9 mouse cellular contexts compared by ENCODE assay signal in genomic region chr11:80522852-80523251, GRCm38 (mm10). TPM values are rescaled to one million over a fixed set of nuclear protein-coding genes. Genes with fewer than 3 reads are reported as not detected.
DNase-seq lines count a peak whose midpoint lies in the region; ATAC-seq and TF ChIP-seq lines count a peak whose summit lies in the region.
"Had no signal": no experiment of that assay in that cellular context is flagged by ENCODE, and none has a peak within 500 bp of the region (broad histone marks: within the 10 kb centered on the region; RNA-seq: fewer than 3 reads in every experiment).

No protein-coding gene starts in this region.

- peak overlapping the region; percentile 6; the same call in 1 of the 2 replicates for H3K27ac ChIP-seq in kidney, adult 2 months (ENCODE audit: insufficient read depth, low read depth, low read length)
- H3K27ac ChIP-seq in CH12.LX (ENCODE audit: insufficient read depth, low read depth), result no peak overlapping the region
- H3K27ac ChIP-seq in heart, embryonic 13.5 days (replicated peaks), result peak overlapping the region; percentile 62

- peak; percentile 32 for DNase-seq in kidney, adult 2 months
- no peak for DNase-seq in kidney, postnatal 4 days
- no peak for DNase-seq in CH12.LX (ENCODE audit: extremely low read depth)
- peak; percentile 18 for DNase-seq in lung, postnatal 25 days (ENCODE audit: low spot score)
- DNase-seq in right cerebral cortex, postnatal 4 days, result no peak
- DNase-seq in right cerebral cortex, postnatal 25 days, result no peak
- no peak for DNase-seq in urinary bladder, adult 18-20 months (ENCODE audit: low spot score in 2 of 2)
- DNase-seq: midbrain, embryonic 14.5 days had no signal

- no peak overlapping the region for H3K4me2 ChIP-seq in CH12.LX (ENCODE audit: insufficient read depth, low read depth, poor library complexity, severe bottlenecking)
- no peak overlapping the region for H3K4me2 ChIP-seq in heart, embryonic 13.5 days

- no peak for TF ChIP-seq RAD21 in CH12.LX (IDR thresholded peaks at IDR 0.05; ENCODE audit: low read depth, low read length)

- TF ChIP-seq EP300 in CH12.LX (IDR thresholded peaks at IDR 0.05; ENCODE audit: low read length), result no peak

- no peak overlapping the region for H3K4me3 ChIP-seq in kidney, adult 2 months (ENCODE audit: insufficient read depth, low read depth, low read length)
- H3K4me3 ChIP-seq in CH12.LX (replicated peaks in 1 of 3; ENCODE audit: low read depth in 2 of 3, low read length in 2 of 3, poor library complexity in 1 of 3), result no peak overlapping the region
- H3K4me3 ChIP-seq in heart, embryonic 13.5 days, result no peak overlapping the region

- H3K9me3 ChIP-seq in CH12.LX (replicated peaks; ENCODE audit: low read length), result peaks cover 2% of the 10 kb centered on the region
- no peaks in the 10 kb centered on the region for H3K9me3 ChIP-seq in heart, embryonic 13.5 days

- 20% methylated on average over 2 of the region's 2 CpGs for WGBS in kidney, adult 2 months
- WGBS in heart, embryonic 13.5 days, result 21% methylated on average over 2 of the region's 2 CpGs

- no peaks in the 10 kb centered on the region for H3K27me3 ChIP-seq in kidney, adult 2 months (replicated peaks; ENCODE audit: control insufficient read depth, insufficient read depth, low read length)
- H3K27me3 ChIP-seq in CH12.LX (replicated peaks), result no peaks in the 10 kb centered on the region
- no peaks in the 10 kb centered on the region for H3K27me3 ChIP-seq in heart, embryonic 13.5 days (replicated peaks)

- H3K4me1 ChIP-seq in kidney, adult 2 months (ENCODE audit: control insufficient read depth, insufficient read depth, low read length), result 0 out of 2 replicates have a peak, but pooled peaks cover 5% of the 10 kb centered on the region
- H3K4me1 ChIP-seq in CH12.LX (ENCODE audit: control insufficient read depth in 1 of 2, insufficient read depth in 2 of 2), result peaks cover 7 to 17% of the 10 kb centered on the region in 2 experiments
- H3K4me1 ChIP-seq in heart, embryonic 13.5 days, result peaks cover 27% of the 10 kb centered on the region

- TF ChIP-seq CTCF in kidney, adult 2 months (conservative IDR thresholded peaks at IDR 0.05; ENCODE audit: insufficient read depth, insufficient read length, low read depth, low read length), result no peak
- TF ChIP-seq CTCF in CH12.LX (conservative IDR thresholded peaks at IDR 0.05 in 1 of 2, IDR thresholded peaks at IDR 0.05 in 1 of 2; ENCODE audit: low read depth in 2 of 2, low read length in 2 of 2), result no peak

- dilution Hi-C loops in CH12.LX (cut with MboI; ENCODE audit: extremely low pct_ligation_motif_present, extremely low pct_unique_long_range_greater_than_20kb, low sequenced_read_pairs), result no loop called here

- no peaks in the 10 kb centered on the region for H3K36me3 ChIP-seq in kidney, adult 2 months (ENCODE audit: control insufficient read depth, insufficient read depth, low read length)
- H3K36me3 ChIP-seq in CH12.LX (replicated peaks in 1 of 2; ENCODE audit: control insufficient read depth in 1 of 2, insufficient read depth in 1 of 2, low read length in 1 of 2), result no peaks in the 10 kb centered on the region
- H3K36me3 ChIP-seq in heart, embryonic 13.5 days, result no peaks in the 10 kb centered on the region

- no peaks in the 10 kb centered on the region for H3K79me2 ChIP-seq in CH12.LX (replicated peaks; ENCODE audit: control insufficient read depth, extremely low read depth, insufficient read depth, poor library complexity, severe bottlenecking)

- no peak for TF ChIP-seq POLR2A in kidney, adult 2 months (IDR thresholded peaks at IDR 0.05; ENCODE audit: low read depth, low read length)
- TF ChIP-seq POLR2A in CH12.LX (IDR thresholded peaks at IDR 0.05; ENCODE audit: low read depth, low read length), result no peak

- ATAC-seq in heart, embryonic 13.5 days (ENCODE audit: extremely low read depth, insufficient number of reproducible peaks, low FRiP score, low TSS enrichment), result no peak

- in situ Hi-C loops in CH12.LX (cut with MboI; ENCODE audit: low pct_ligation_motif_present, low pct_unique_long_range_greater_than_20kb, low sequenced_read_pairs), result no loop called here

- H3K9ac ChIP-seq in CH12.LX (ENCODE audit: insufficient read depth, low read depth), result no peak overlapping the region
- no peak overlapping the region for H3K9ac ChIP-seq in heart, embryonic 13.5 days

TF ChIP-seq in CH12.LX, 34 proteins besides CTCF, POLR2A, EP300 and RAD21:
- no peak for TF ChIP-seq USF2 (conservative IDR thresholded peaks at IDR 0.05; ENCODE audit: low read depth, low read length)
- peak; percentile 18; the same call in 1 of the 2 replicates for TF ChIP-seq ELF1 (IDR thresholded peaks at IDR 0.05; ENCODE audit: low read depth, low read length)

RNA-seq across cellular contexts. Expression of gene Cdk5r1, which starts 46.0 kb away (rescaled TPM):
- 0.53 and 1.0 TPM in 2 replicates for polyA plus RNA-seq in kidney, adult 2 months (2012; rRNA removed)
- 12.7 and 23.3 TPM in 2 replicates for total RNA-seq in CH12.LX (2012; rRNA removed)
- total RNA-seq in CH12.LX (2014; rRNA removed), result 2.6 and 2.8 TPM in 2 replicates
- 2.7 and 3.5 TPM in 2 replicates for polyA plus RNA-seq in CH12.LX (2012; ENCODE audit: insufficient read length, low read depth)
- 0.36 and 0.59 TPM in 2 replicates for polyA plus RNA-seq in heart, embryonic 13.5 days (2015; fragmentation: Nextera tagmentation; extraction: Ambion mirVana)

Comparison
In these comparisons a context has a peak if more than half of its experiments do, and no peak if none do; other contexts are left out.
1. DNase-seq: peak in kidney, adult 2 months (single experiment) and lung, postnatal 25 days (single experiment); none in kidney, postnatal 4 days (0 of 2), CH12.LX (single experiment), right cerebral cortex, postnatal 4 days (single experiment), right cerebral cortex, postnatal 25 days (single experiment) and urinary bladder, adult 18-20 months (0 of 2).